Mouse (Mus musculus) neural tube, embryonic 14.5 days (tissue): ENCODE results near the gene Nipa2. TPM values are rescaled to one million over a fixed set of nuclear protein-coding genes. Genes with fewer than 3 reads are reported as not detected.

Source experiments
- ATAC-seq: fragments of 200-750 bp; cut with Nextera tagmentation; 2 replicates; pipeline ENCODE4 v1.8.0; 2017; ENCODE audit warnings: low read depth, mild to moderate bottlenecking, moderate TSS enrichment, moderate library complexity
- H3K27ac ChIP-seq: fragments of 300-500 bp; sonication (generic); 2 replicates; pipeline ENCODE4 v1.5.1; 2014; ENCODE audit warnings: low read depth, mild to moderate bottlenecking, control low read depth, low read length, moderate library complexity, mixed read lengths
- H3K27me3 ChIP-seq: fragments of 300-500 bp; sonication (generic); 2 replicates; pipeline ENCODE4 v1.6.1; 2014; ENCODE audit warnings: low read length; ENCODE audit not compliant: control insufficient read depth, insufficient read depth
- H3K36me3 ChIP-seq: fragments of 300-500 bp; sonication (generic); 2 replicates; pipeline ENCODE4 v1.6.1; 2014; ENCODE audit warnings: low read length, mixed read lengths; ENCODE audit not compliant: control insufficient read depth, insufficient read depth
- H3K4me1 ChIP-seq: fragments of 300-500 bp; sonication (generic); 2 replicates; pipeline ENCODE4 v1.6.1; 2014; ENCODE audit warnings: low read length; ENCODE audit not compliant: control insufficient read depth, insufficient read depth
- H3K4me2 ChIP-seq: fragments of 300-500 bp; sonication (generic); 2 replicates; pipeline ENCODE4 v1.6.1; 2014; ENCODE audit warnings: mild to moderate bottlenecking, low read depth, low read length, control low read depth
- H3K4me3 ChIP-seq: fragments of 300-500 bp; sonication (generic); 2 replicates; pipeline ENCODE4 v1.5.1; 2014; ENCODE audit warnings: low read depth, low read length, control low read depth, mixed read lengths
- H3K9ac ChIP-seq: fragments of 300-500 bp; sonication (generic); replicated peaks from 2 replicates; pipeline ENCODE4 v1.6.1; 2014; ENCODE audit warnings: low read depth, mild to moderate bottlenecking, control low read depth, low read length, mixed read lengths
- H3K9me3 ChIP-seq: fragments of 300-500 bp; sonication (generic); 2 replicates; pipeline ENCODE4 v1.6.1; 2016; ENCODE audit warnings: low read length; ENCODE audit not compliant: control insufficient read depth
- WGBS: fragments of 180-500 bp; shearing (Covaris S2); extraction: QIAGEN DNeasy Blood & Tissue Kit; methylation state at CpG from one replicate; pipeline ENCODE4 v1.1.7; 2014; 5-methylcytosine and 5-hydroxymethylcytosine counted together
- polyA plus RNA-seq: library from polyadenylated mRNA; unstranded; fragments of >200 nt; fragmentation: Nextera tagmentation; extraction: Ambion mirVana; gene quantifications from 2 replicates; pipeline ENCODE4 v1.2.1, GENCODE M21; 2014

The Nipa2 gene
- polyA plus RNA-seq, 1 experiment from 2014 or later = 38.5 TPM

DNA sequence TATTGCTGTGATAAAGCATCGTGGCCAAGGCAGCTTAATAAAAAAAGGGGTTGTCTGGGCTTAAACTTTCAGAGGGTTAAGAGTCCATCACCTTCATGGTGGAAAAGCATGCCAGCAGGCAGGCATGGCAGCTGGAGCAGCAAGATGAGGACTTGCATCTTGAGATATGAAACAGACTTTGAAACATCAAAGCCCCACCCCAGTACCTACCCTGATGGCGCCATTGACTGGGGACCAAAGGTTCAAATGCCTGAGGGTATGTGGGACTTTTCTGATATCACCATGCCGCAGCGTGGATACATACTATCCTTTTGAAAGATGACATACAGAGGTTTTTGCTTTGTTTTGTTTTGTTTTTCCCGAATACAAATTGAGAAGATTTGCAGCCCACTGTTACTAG is 50.2 kb downstream of the Nipa2 start:
- ATAC-seq = no peak
- no peaks in the 10 kb centered on the region for H3K27me3 ChIP-seq
- H3K4me1 ChIP-seq = no peaks in the 10 kb centered on the region
- peaks cover 54% of the 10 kb centered on the region for H3K36me3 ChIP-seq
- H3K9me3 ChIP-seq = no peaks in the 10 kb centered on the region
- no peak overlapping the region for H3K4me2 ChIP-seq
- no peak overlapping the region for H3K27ac ChIP-seq
- H3K9ac ChIP-seq = no peak overlapping the region
- WGBS = 95% methylated on average over 5 of the region's 5 CpGs
- no peak overlapping the region for H3K4me3 ChIP-seq

DNA sequence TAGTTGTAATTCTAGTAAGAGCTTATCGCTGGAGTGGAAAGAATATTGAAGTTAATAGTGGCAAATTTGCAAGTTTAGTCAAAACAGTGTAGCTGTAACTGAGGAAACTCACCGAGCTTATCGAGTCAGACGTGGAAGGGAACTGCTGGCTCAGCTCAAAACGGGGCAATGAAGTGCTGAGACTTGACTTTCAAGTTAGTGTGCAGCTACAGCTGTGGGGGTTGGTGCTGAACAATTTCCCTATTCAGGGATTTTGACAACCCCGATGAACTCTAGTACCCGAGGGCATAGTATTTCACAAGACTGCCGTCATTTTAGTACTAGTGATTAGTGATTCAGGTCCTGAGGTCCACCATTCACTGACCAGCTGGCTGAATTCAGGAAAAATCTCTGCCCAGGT is 50.9 kb downstream of the Nipa2 start:
- H3K27me3 ChIP-seq = no peaks in the 10 kb centered on the region
- no peak overlapping the region for H3K27ac ChIP-seq
- no peak overlapping the region for H3K4me3 ChIP-seq
- 82% methylated on average over 8 of the region's 8 CpGs for WGBS
- H3K4me2 ChIP-seq = no peak overlapping the region
- peaks cover 52% of the 10 kb centered on the region for H3K36me3 ChIP-seq
- no peaks in the 10 kb centered on the region for H3K4me1 ChIP-seq
- no peak overlapping the region for H3K9ac ChIP-seq
- no peak for ATAC-seq
- no peaks in the 10 kb centered on the region for H3K9me3 ChIP-seq

DNA sequence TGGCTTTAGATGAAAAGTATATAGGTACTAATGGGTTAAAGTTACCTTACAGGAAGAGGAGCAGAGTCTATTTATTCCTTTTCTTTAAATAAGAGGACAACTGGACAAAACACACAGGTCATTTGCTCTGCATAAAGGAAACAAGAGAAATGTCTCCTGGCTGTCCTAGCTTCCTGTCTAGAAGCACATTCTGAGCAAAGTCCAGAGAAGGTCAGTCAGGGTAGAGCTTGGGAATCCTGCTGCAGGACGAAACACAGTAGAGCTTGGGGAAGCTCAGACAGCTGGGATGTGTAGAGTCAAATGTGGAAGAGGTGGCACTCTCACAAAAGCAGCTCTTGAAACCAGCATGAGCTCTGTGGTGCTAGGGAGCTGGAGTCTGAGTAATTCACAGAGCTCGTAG is 51.9 kb downstream of the Nipa2 start:
- Histone ChIP-seq H3K4me3 (no peak overlapping the region), H3K9me3 (no peaks in the 10 kb centered on the region), H3K36me3 (peaks cover 50% of the 10 kb centered on the region), H3K27ac (no peak overlapping the region), H3K4me2 (no peak overlapping the region), H3K9ac (no peak overlapping the region), H3K27me3 (no peaks in the 10 kb centered on the region), H3K4me1 (no peaks in the 10 kb centered on the region)
- 78% methylated on average over 2 of the region's 2 CpGs for WGBS
- no peak for ATAC-seq

DNA sequence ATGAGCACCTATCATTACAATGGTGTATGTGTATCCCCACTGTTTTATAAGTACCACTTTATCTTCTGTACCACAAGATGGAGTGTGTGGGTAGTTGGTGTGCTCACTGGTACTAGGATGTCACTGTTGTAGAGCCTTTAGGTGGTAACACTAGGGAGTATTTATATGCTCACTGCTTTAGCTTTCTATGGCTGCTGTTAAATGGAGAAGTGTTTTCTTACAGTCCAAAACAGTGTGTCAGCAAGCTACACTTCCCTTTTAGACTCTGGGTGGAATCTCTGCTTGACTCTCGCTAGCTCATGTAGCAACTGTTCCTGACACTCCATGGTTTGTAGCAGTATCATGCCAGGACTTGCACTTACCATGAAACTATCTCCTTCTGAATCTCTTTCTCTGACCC is 52.8 kb downstream of the Nipa2 start:
- Histone ChIP-seq H3K27ac (no peak overlapping the region), H3K9me3 (no peaks in the 10 kb centered on the region), H3K36me3 (peaks cover 42% of the 10 kb centered on the region), H3K4me1 (no peaks in the 10 kb centered on the region), H3K9ac (no peak overlapping the region), H3K4me2 (no peak overlapping the region), H3K4me3 (no peak overlapping the region), H3K27me3 (no peaks in the 10 kb centered on the region)
- 100% methylated on average over 1 of the region's 1 CpGs for WGBS
- no peak for ATAC-seq

DNA sequence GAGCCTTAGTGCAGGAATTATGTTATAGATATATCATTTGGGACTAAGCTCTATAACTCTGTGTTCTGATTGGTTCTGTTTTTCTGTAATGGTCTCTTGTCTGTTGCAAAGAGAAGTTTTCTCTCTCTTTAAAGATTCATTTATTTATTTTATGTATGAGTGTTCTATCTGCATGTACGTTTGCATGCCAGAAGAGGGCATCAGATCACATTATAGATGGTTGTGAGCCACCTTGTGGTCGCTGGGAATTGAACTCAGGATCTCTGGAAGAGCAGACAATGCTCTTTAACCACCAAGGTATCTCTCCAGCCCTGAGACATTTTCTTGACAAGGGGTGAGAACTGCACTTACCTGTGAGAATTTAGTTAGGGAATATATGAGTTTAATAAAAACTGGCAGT is 56.8 kb downstream of the Nipa2 start:
- Histone ChIP-seq H3K4me2 (no peak overlapping the region), H3K27ac (no peak overlapping the region), H3K36me3 (peaks cover 37% of the 10 kb centered on the region), H3K4me1 (no peaks in the 10 kb centered on the region), H3K27me3 (no peaks in the 10 kb centered on the region), H3K9ac (no peak overlapping the region), H3K4me3 (no peak overlapping the region), H3K9me3 (no peaks in the 10 kb centered on the region)
- 83% methylated on average over 2 of the region's 2 CpGs for WGBS
- ATAC-seq = no peak

DNA sequence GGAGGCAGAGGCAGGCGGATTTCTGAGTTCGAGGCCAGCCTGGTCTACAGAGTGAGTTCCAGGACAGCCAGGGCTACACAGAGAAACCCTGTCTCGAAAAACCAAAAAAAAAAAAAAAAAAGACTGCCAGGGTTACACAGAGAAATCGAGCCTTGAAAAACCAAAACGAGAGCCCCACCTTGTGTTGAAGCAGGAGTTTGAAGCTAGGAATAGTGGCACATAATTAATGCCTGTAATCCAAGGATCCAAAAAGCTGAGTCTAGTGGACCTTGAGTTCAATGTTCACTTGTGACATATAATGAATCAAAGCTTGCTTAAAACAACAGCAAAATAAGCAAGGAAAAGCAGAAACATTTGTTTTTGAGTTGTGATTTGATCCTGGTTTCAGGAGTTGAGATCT is 58.5 kb downstream of the Nipa2 start:
- no peaks in the 10 kb centered on the region for H3K9me3 ChIP-seq
- no peaks in the 10 kb centered on the region for H3K4me1 ChIP-seq
- no peak overlapping the region for H3K27ac ChIP-seq
- WGBS = 96% methylated on average over 4 of the region's 5 CpGs
- H3K27me3 ChIP-seq = no peaks in the 10 kb centered on the region
- H3K4me2 ChIP-seq = no peak overlapping the region
- ATAC-seq = no peak
- H3K36me3 ChIP-seq = peaks cover 34% of the 10 kb centered on the region
- H3K9ac ChIP-seq = no peak overlapping the region
- no peak overlapping the region for H3K4me3 ChIP-seq

DNA sequence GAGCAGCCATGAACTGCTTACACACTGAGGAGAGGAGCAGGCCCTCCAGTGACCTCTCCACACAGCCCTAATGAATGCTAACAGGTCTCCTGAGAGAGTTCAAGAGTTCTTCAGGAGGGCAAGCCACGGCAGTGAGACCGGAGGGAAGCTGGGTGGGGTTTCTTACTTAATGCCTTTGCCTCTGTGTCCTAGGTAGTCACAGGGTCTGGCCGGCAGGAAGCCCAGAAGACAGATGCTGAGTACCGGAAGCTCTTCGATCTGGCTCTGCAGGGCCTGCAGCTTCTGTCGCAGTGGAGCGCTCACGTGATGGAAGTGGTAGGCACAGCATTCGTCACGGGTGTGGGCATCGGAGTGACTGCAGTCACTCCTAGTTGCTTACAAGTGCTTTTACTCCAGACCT is 70.5 kb downstream of the Nipa2 start:
- H3K4me1 ChIP-seq = no peaks in the 10 kb centered on the region
- no peak overlapping the region for H3K27ac ChIP-seq
- no peak overlapping the region for H3K4me3 ChIP-seq
- no peaks in the 10 kb centered on the region for H3K27me3 ChIP-seq
- no peak overlapping the region for H3K9ac ChIP-seq
- ATAC-seq = no peak
- no peak overlapping the region for H3K4me2 ChIP-seq
- WGBS = 89% methylated on average over 11 of the region's 11 CpGs
- no peaks in the 10 kb centered on the region for H3K9me3 ChIP-seq
- peaks cover 20% of the 10 kb centered on the region for H3K36me3 ChIP-seq

DNA sequence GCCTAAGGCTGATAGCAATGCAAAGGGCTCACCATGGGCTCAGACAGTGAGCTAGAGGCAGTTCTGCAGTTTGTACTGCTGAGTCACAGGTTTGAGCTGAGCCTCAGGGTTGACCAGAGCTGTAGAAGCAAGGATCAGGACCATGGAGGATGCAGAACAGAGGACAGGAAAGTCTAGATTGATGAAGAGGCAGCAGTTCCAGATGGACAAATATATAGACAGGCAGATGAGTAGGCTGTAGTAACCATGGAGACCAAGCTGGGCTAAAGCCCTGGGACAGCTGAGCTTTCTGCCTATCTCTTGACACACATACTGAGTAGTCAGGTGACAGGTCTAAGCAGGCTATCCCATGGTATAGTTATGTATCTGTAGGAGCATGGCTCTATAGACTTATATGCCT is 71.5 kb downstream of the Nipa2 start:
- Histone ChIP-seq H3K4me1 (no peaks in the 10 kb centered on the region), H3K9me3 (no peaks in the 10 kb centered on the region), H3K9ac (no peak overlapping the region), H3K36me3 (peaks cover 12% of the 10 kb centered on the region), H3K4me2 (no peak overlapping the region), H3K27me3 (no peaks in the 10 kb centered on the region), H3K4me3 (no peak overlapping the region), H3K27ac (no peak overlapping the region)
- ATAC-seq = no peak

DNA sequence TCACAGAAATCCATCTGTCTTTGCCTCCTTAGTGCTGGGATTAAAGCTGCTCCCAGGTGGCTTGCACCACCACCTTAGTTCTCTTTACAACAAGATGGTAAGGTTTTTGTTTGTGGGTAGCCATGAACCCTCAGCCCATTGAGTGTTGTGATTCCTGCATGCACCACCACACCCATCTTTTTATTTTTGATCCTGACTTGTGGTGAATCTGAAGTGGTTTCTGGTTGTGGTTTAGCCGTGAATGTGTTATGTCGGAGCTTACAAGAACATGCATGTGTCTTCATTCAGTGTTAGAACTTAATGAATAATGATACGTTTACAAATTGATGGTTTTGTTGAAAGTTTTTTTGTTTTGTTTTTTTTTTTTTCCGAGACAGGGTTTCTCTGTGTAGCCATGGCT is 72.3 kb downstream of the Nipa2 start:
- Histone ChIP-seq H3K4me1 (no peaks in the 10 kb centered on the region), H3K27ac (no peak overlapping the region), H3K4me2 (no peak overlapping the region), H3K36me3 (peaks cover 10% of the 10 kb centered on the region), H3K4me3 (no peak overlapping the region), H3K27me3 (no peaks in the 10 kb centered on the region), H3K9me3 (no peaks in the 10 kb centered on the region), H3K9ac (no peak overlapping the region)
- ATAC-seq = no peak
- WGBS = 92% methylated on average over 4 of the region's 4 CpGs

DNA sequence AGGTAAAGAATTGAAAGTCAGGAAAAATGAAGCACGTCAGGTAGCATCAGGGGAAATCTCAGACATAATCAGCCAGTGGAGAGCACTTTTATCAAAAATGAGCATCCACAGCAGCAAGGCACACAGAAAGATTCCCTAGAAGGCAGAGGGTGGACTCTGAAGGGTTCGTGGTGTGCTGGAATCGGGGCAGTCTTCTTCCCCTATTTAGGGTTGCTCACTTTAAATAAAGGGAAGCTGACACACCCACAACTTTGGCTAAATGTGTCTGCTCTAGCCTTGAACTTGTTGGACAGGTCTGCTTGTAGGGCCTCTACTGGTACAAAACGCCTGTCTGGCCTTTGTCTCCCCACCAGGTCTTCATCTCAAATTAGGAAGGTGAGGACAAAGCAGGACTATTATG is 73.7 kb downstream of the Nipa2 start:
- no peak for ATAC-seq
- Histone ChIP-seq H3K4me1 (no peaks in the 10 kb centered on the region), H3K4me2 (no peak overlapping the region), H3K36me3 (peaks cover 4% of the 10 kb centered on the region; the same call in 1 of the 2 replicates), H3K9ac (no peak overlapping the region), H3K27ac (no peak overlapping the region), H3K9me3 (no peaks in the 10 kb centered on the region), H3K27me3 (no peaks in the 10 kb centered on the region), H3K4me3 (no peak overlapping the region)
- 90% methylated on average over 4 of the region's 4 CpGs for WGBS
